Mouse (Mus musculus) cortical plate, adult 2 months (tissue): ENCODE measurements around the gene Ero1l.

Source experiments
- CTCF ChIP-seq: fragments of 200-500 bp; IDR thresholded peaks from 2 replicates; pipeline ENCODE4 v1.5.1; 2011; ENCODE audit warnings: mild to moderate bottlenecking, control low read depth, low read length; ENCODE audit not compliant: insufficient read depth; ENCODE audit errors: extremely low read depth
- POLR2A ChIP-seq: fragments of 200-500 bp; IDR thresholded peaks from 2 replicates; pipeline ENCODE4 v1.6.1; 2011; ENCODE audit warnings: mild to moderate bottlenecking, low read length, control low read depth; ENCODE audit not compliant: insufficient read depth; ENCODE audit errors: extremely low read depth

DNA sequence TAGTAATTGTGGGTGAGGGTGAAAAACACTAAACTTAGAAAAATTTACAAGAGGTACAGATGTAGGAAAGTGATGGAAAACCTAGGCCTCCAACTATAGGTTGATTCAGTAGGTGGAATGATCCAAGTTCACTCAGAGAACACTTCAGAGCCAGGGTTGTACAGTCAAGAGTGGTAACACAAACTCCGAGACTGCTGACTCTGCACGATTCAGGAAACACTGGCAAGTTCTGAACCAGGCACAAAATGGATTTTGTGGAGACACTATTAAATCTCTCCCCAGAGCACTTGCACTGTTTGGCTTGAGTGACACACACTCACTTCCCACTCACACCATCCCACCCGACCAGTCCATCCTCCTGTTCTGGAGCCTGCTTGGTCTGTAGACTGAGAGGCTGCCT lies 4.7 kb upstream of the Ero1l start:
- TF ChIP-seq CTCF, result no peak
- TF ChIP-seq POLR2A, result no peak
